Mouse (Mus musculus) midbrain, embryonic 10.5 days (tissue): ENCODE results near the gene Mstn. TPM values are rescaled to one million over a fixed set of nuclear protein-coding genes. Genes with fewer than 3 reads are reported as not detected.

Experiments used
- DNase-seq: peaks from one replicate; pipeline ENCODE4 v3.0.0-alpha.2; 2017; ENCODE audit warnings: low spot score
- H3K27ac ChIP-seq: fragments of 300-500 bp; sonication (generic); replicated peaks from 2 replicates; pipeline ENCODE4 v1.5.1; 2016; ENCODE audit warnings: mild to moderate bottlenecking
- H3K27me3 ChIP-seq: fragments of 300-500 bp; sonication (generic); 2 replicates; pipeline ENCODE4 v1.6.1; 2016; ENCODE audit warnings: low read depth, mild to moderate bottlenecking; ENCODE audit not compliant: poor library complexity, severe bottlenecking
- H3K36me3 ChIP-seq: fragments of 300-500 bp; sonication (generic); 2 replicates; pipeline ENCODE4 v1.6.1; 2016; ENCODE audit warnings: mild to moderate bottlenecking, moderate library complexity
- H3K4me1 ChIP-seq: fragments of 300-500 bp; sonication (generic); 2 replicates; pipeline ENCODE4 v1.6.1; 2016
- H3K4me3 ChIP-seq: fragments of 300-500 bp; sonication (generic); 2 replicates; pipeline ENCODE4 v1.5.1; 2016; ENCODE audit warnings: mild to moderate bottlenecking, moderate library complexity
- H3K9me3 ChIP-seq: fragments of 300-500 bp; sonication (generic); replicated peaks from 2 replicates; pipeline ENCODE4 v1.6.1; 2016; ENCODE audit warnings: mild to moderate bottlenecking
- WGBS: fragments of 180-500 bp; shearing (Covaris S2); methylation state at CpG from one replicate; pipeline ENCODE4 v1.1.7; 2016; 5-methylcytosine and 5-hydroxymethylcytosine counted together
- polyA plus RNA-seq: library from polyadenylated mRNA; unstranded; fragments of >200 nt; fragmentation: Nextera tagmentation; extraction: Ambion mirVana; gene quantifications from 2 replicates; pipeline ENCODE4 v1.2.1, GENCODE M21; 2016

Mstn gene
- 0.27 and 0.47 TPM in 2 replicates for polyA plus RNA-seq

DNA sequence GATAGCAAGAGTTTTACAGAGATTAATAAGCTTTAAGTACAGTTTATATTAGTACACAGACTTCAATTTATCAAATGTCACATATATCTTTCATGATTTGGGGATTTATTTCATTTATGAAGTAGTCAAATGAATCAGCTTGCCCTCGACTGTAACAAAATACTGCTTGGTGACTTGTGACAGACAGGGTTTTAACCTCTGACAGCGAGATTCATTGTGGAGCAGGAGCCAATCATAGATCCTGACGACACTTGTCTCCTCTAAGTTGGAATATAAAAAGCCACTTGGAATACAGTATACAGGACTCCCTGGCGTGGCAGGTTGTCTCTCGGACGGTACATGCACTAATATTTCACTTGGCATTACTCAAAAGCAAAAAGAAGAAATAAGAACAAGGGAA lies at the start of gene Mstn:
Mstn (plus strand) TSS at position 301 of the 400 bp plus-strand sequence.
- Histone ChIP-seq H3K36me3 (no peaks in the 10 kb centered on the region), H3K27ac (peak within 1 kb of the TSS; percentile 64), H3K4me3 (no peak within 1 kb of the TSS), H3K9me3 (no peaks in the 10 kb centered on the region), H3K27me3 (no peaks in the 10 kb centered on the region), H3K4me1 (peaks cover 16% of the 10 kb centered on the region)
- 79% methylated on average over 6 of the region's 6 CpGs for WGBS
- DNase-seq = no peak

DNA sequence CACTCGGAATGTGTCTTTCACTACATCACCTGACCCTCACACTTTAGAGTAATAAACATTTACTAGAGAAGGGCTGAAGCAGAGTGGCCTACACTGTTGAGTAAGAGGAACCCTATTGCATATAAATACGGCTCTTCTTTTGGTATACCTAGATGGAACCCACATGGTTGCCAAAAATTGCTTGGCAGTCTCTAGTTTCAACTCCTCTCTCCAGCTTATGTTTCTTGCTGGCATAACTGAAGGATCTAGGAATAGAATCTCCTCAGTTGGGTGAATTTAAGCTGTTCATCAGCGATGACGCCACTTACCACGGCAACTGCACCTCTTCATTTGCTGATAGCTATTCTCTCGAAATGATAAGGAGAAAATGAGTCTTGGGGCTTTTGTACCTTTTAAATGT lies 46.7 kb upstream of the Mstn start:
- no peak overlapping the region for H3K4me3 ChIP-seq
- no peak overlapping the region for H3K27ac ChIP-seq
- no peaks in the 10 kb centered on the region for H3K27me3 ChIP-seq
- H3K9me3 ChIP-seq = no peaks in the 10 kb centered on the region
- H3K4me1 ChIP-seq = no peaks in the 10 kb centered on the region
- no peak for DNase-seq
- 91% methylated on average over 6 of the region's 6 CpGs for WGBS
- no peaks in the 10 kb centered on the region for H3K36me3 ChIP-seq

DNA sequence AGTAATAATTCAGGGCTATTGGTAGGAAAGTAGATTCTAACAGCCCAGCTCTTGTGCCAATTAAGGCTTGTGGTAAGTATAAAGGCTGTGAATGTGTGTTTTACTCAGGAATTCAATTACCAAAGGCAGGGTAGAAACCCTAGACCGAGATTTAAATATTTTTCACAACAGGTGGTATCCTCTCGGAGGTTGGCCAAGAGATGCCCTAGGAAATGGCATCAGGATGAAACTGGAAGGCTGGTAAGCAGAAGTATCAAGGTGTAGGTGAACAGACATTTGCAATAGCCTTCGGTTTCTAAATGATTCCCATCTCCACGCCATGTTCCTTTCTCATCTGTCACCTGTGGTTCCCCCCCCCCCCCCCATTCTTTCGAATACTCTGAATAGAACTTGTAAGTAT lies 45.8 kb upstream of the Mstn start:
- H3K4me1 ChIP-seq = no peaks in the 10 kb centered on the region
- H3K9me3 ChIP-seq = no peaks in the 10 kb centered on the region

DNA sequence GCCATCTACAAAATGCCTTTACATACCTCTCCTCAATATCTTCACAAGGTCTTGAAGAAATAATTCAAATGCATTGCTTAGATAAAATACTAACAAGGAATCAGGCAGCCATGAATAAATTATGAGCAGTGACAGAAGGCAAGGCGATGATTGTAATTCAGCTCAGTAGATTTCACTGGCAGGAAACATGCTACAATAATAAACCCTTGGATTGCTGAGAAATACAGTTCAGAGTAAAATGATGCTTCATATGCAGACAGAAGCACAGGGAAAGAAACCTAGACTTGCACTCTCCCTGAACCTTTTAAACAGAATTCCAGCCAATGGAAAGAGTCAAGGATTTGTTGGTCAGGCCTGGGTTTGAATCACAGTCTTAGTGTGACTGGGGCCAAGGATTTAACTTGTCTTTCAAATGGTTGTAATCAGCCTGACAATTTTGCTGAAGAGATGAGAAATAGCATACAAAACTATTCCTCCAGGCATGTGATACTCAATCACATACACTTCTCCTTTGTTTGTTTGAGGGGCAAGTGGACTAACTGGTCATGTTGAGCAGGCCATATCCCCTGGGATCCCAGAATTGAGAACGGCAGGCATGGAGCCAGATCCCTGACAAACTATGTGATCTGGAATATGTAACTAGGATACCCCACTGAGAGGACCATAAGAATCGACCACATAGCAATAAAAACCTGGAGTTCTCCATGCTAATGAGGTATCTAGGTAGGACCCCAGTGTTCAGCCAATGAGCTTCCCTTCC lies 42.5 kb upstream of the Mstn start:
- 85% methylated on average over 3 of the region's 3 CpGs for WGBS
- H3K4me1 ChIP-seq = no peaks in the 10 kb centered on the region
- H3K9me3 ChIP-seq = no peaks in the 10 kb centered on the region
- H3K27ac ChIP-seq = no peak overlapping the region
- H3K4me3 ChIP-seq = no peak overlapping the region
- no peaks in the 10 kb centered on the region for H3K27me3 ChIP-seq
- no peaks in the 10 kb centered on the region for H3K36me3 ChIP-seq
- no peak for DNase-seq

More for the DNA sequence above, 45.8 kb upstream of the Mstn start:
- Histone ChIP-seq H3K27ac (no peak overlapping the region), H3K4me3 (no peak overlapping the region), H3K27me3 (no peaks in the 10 kb centered on the region), H3K36me3 (no peaks in the 10 kb centered on the region)
- 66% methylated on average over 5 of the region's 5 CpGs for WGBS
- no peak for DNase-seq

DNA sequence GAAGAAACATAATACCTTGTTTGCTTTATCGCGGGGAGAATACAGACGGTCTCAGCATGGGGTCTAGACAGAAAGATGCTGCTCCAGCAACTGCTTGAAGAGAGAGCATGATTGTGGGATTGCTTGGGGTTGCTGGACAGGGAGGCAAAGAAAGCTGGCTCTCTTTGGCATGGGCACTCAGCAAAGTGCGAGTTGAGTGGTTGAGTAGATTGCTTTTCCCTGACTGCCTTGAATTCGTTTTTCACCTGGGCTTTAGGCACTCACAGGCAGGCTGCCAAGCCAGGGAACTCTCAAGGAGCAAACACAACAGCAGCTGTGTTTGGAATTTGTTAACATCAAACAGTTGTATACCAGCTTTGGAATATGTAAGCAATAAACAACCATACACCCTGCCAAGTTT lies 41.4 kb upstream of the Mstn start, which contains the start of gene 1700019D03Rik:
1700019D03Rik (minus strand) TSS at position 101 of the 400 bp plus-strand sequence.
- no peak within 1 kb of the TSS for H3K4me3 ChIP-seq
- H3K36me3 ChIP-seq = no peaks in the 10 kb centered on the region
- H3K9me3 ChIP-seq = no peaks in the 10 kb centered on the region
- no peaks in the 10 kb centered on the region for H3K4me1 ChIP-seq
- DNase-seq = no peak
- H3K27ac ChIP-seq = no peak within 1 kb of the TSS
- WGBS = 68% methylated on average over 5 of the region's 5 CpGs
- H3K27me3 ChIP-seq = no peaks in the 10 kb centered on the region

DNA sequence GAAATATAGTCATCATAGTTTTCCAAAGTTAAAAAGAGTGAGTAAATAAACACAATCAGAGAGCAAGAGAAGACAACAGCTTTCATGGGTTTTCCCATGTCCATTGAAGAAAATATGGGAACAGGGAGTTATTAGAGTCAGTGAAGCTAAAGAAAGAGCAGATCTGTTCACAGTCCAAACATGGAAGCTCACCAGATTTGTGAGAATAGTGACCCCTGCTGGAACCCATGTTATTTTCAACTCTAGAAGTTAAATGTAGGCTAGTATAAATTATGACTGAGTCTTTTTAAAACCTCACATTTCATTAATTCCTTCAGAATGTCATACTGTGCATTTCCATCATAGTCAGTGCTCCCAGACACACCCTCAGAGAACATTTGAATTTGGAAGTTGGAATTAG lies 28.9 kb upstream of the Mstn start:
- H3K4me3 ChIP-seq = no peak overlapping the region
- H3K4me1 ChIP-seq = no peaks in the 10 kb centered on the region
- no peaks in the 10 kb centered on the region for H3K36me3 ChIP-seq
- no peaks in the 10 kb centered on the region for H3K9me3 ChIP-seq
- H3K27ac ChIP-seq = no peak overlapping the region
- H3K27me3 ChIP-seq = no peaks in the 10 kb centered on the region
- no peak for DNase-seq

DNA sequence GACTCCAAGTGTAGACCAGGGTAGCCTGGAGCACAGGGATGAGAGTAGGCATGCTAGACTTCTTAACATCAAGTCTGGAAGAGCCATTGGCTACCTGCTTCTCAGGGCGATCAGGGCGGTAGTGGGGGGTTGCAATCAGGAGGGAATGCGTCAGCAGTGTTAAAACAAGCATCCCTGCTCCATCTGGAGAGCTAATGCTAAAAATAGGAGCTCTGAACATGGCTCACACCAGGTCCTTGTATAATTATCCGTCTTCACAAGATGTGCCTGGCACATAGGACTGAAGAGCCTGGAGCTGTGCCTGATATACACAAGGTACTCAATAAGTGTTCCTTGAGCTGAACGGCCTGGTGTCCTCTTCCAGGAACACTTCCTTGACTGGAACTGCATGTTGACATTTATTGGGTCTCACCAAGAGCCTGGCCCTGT lies 24.0 kb upstream of the Mstn start:
- no peaks in the 10 kb centered on the region for H3K27me3 ChIP-seq
- no peak for DNase-seq
- H3K9me3 ChIP-seq = no peaks in the 10 kb centered on the region
- 89% methylated on average over 5 of the region's 5 CpGs for WGBS
- no peak overlapping the region for H3K27ac ChIP-seq
- H3K4me1 ChIP-seq = no peaks in the 10 kb centered on the region
- H3K36me3 ChIP-seq = no peaks in the 10 kb centered on the region
- H3K4me3 ChIP-seq = no peak overlapping the region

DNA sequence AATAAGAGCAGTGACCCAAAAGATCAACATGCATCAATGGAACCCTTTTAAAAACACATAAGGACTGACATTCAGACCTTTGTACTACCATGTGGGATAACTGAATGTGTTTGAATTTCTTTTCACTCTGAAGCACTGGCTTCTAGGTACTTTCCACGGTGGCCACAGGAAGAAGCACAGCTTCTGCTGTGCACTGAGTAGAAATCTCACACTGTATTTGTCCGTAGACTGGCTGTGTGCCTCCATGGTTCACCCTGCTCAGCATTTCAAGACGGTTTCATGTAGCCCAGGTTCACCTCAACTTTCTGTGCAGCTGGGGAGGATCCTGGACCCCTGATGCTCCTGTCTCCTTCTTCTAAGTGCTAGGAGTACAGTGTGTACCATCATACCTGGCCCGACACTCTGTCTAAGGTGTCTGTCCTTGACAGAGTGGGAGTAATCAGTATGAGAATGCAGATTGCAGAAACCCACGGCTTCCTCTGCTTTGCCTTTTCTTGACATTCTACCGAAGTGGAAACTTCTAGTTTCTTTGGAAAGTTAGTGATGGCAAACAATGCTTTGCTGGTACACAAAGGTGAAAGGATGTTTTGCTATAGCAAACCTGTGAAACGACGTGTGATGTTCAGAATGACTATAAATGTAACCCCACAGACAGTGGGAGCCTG lies 11.5 kb upstream of the Mstn start:
- no peaks in the 10 kb centered on the region for H3K36me3 ChIP-seq
- no peaks in the 10 kb centered on the region for H3K27me3 ChIP-seq
- no peaks in the 10 kb centered on the region for H3K4me1 ChIP-seq
- no peak overlapping the region for H3K4me3 ChIP-seq
- no peaks in the 10 kb centered on the region for H3K9me3 ChIP-seq
- no peak overlapping the region for H3K27ac ChIP-seq
- DNase-seq = no peak
- 85% methylated on average over 8 of the region's 8 CpGs for WGBS

DNA sequence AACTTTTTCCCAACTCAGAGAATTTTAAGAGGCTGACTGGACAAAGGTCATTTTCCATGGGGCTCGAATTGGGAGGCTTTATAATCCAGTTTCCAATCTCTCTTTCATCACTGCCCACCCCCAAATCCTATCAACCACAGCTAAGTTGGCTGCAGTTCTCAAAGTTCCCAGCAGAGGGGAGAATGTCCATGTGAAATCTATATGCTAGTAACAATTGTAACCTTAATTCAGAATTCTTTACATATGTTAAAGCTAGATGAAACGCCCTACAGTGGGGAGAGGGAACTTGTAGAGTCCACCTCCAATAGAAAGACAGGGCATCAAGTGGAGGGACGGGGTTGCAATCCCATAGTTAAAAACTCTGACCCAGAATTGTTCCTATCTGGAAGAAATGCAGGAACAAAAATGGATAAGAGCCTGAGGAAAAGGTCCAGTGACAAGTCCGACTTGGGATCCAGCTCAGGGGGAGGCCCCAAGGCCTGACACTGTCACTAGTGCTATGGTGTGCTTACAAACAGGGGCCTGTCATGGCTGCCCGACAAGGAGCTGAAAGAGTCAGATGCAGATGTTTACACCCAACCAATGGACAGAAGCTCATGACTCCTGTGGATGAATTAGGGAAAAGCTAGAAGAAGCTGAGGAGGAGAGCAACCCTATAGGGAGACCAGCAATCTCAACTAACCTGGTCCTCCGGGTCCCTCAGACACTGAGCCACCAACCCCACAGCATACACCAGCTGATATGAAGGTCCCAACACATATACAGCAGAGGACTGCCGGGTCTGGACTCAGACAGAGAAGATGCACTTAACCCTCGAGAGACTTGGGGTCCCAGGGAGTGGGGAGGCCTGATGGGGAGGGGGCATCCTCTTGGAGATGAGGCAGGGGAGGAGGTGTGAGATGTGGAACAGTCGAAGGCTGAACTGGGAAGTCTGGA lies 8.1 kb upstream of the Mstn start:
- H3K9me3 ChIP-seq = no peaks in the 10 kb centered on the region
- 49% methylated on average over 9 of the region's 9 CpGs for WGBS
- no peak overlapping the region for H3K4me3 ChIP-seq
- DNase-seq = peak; percentile 45
- H3K27me3 ChIP-seq = no peaks in the 10 kb centered on the region
- H3K4me1 ChIP-seq = no peaks in the 10 kb centered on the region
- no peak overlapping the region for H3K27ac ChIP-seq
- H3K36me3 ChIP-seq = no peaks in the 10 kb centered on the region

DNA sequence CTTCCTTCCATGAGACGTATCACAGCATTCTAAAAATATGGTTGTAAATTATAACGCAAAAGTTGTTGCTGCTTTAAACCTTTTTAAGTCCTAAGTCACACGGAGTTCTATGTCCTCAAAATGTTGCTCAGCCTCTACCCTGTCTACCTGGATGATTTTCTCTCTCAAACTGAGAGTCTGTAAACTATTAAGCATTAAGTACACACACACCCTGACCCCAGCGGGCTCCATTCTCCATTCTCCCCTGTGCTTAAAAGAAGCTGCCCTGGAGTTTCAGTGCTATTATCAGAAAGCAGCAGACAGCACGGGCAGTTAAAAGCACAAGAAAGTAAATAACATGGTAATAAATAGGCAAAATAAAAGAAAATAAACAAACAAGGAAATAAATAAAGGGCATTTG lies 2.3 kb upstream of the Mstn start:
- no peak for DNase-seq
- no peaks in the 10 kb centered on the region for H3K9me3 ChIP-seq
- WGBS = 83% methylated on average over 5 of the region's 5 CpGs
- H3K36me3 ChIP-seq = no peaks in the 10 kb centered on the region
- no peak overlapping the region for H3K4me3 ChIP-seq
- no peak overlapping the region for H3K27ac ChIP-seq
- peaks cover 16% of the 10 kb centered on the region for H3K4me1 ChIP-seq
- no peaks in the 10 kb centered on the region for H3K27me3 ChIP-seq

DNA sequence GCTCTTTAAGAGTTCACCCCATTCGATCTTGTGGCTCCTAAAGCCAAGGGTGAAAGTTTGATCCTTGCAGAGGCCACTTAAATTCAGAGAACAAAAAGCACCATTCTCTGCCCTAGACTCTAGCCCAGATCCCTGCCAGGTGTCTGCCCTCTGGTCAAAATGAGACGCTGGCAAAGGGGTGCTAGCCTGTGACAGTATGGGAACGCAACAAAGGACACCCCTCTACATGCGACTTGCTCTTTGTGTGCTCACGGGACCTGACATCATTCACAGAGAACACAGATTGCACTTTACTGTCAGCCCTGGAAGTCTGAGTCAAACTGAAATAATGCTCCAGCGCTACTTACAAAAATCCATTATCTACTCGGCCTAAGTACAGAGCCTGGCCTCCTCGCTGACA lies 941 bp upstream of the Mstn start:
- H3K36me3 ChIP-seq = no peaks in the 10 kb centered on the region
- no peaks in the 10 kb centered on the region for H3K27me3 ChIP-seq
- WGBS = 62% methylated on average over 8 of the region's 8 CpGs
- H3K4me3 ChIP-seq = no peak overlapping the region
- no peaks in the 10 kb centered on the region for H3K9me3 ChIP-seq
- peak overlapping the region; percentile 64 for H3K27ac ChIP-seq
- DNase-seq = no peak
- H3K4me1 ChIP-seq = peaks cover 16% of the 10 kb centered on the region

DNA sequence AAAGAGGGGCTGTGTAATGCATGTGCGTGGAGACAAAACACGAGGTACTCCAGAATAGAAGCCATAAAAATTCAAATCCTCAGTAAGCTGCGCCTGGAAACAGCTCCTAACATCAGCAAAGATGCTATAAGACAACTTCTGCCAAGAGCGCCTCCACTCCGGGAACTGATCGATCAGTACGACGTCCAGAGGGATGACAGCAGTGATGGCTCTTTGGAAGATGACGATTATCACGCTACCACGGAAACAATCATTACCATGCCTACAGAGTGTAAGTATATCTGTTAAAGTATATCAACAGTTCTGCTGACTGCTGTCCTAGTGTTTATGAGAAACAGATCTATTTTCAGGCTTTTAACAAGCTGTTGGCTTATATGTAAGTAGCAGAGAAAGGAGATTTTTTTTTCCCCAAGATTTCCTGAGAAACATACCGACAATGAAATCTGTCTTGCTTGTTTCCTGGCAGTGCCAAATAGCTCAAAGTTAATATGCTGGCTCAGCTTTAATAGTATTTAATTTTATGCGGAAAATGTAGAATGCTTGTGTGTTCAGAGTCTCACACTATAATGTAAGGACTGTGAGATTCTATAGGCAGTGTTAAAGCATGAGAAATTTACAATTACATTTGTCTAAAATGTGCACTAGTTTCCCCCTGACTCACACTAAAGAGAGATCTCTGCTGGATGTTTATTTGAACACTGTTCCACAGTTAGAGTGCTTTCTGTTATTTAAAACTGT lies 600 bp downstream of the Mstn start:
- DNase-seq = no peak
- H3K4me1 ChIP-seq = peaks cover 16% of the 10 kb centered on the region
- no peak overlapping the region for H3K27ac ChIP-seq
- H3K9me3 ChIP-seq = no peaks in the 10 kb centered on the region
- no peaks in the 10 kb centered on the region for H3K27me3 ChIP-seq
- 86% methylated on average over 13 of the region's 13 CpGs for WGBS
- H3K4me3 ChIP-seq = no peak overlapping the region
- no peaks in the 10 kb centered on the region for H3K36me3 ChIP-seq
